Mouse (Mus musculus) lung, adult 2 months (tissue): ENCODE measurements around the gene Cyp26a1.

ENCODE experiments used
- CTCF ChIP-seq: fragments of 200-500 bp; IDR thresholded peaks from 2 replicates; pipeline ENCODE4 v1.5.1; 2011; ENCODE audit warnings: mild to moderate bottlenecking, low read length, control low read depth; ENCODE audit not compliant: insufficient read depth
- POLR2A ChIP-seq: fragments of 200-500 bp; IDR thresholded peaks from 2 replicates; pipeline ENCODE4 v1.6.1; 2011; ENCODE audit warnings: low read depth, mild to moderate bottlenecking, control low read depth, low read length, borderline replicate concordance; ENCODE audit errors: extremely low read depth

- TF ChIP-seq CTCF (no peak), POLR2A (no peak)
Measured at GRCm38 (mm10) chr19:37692879-37693278, 4.7 kb upstream of the Cyp26a1 start.
